Mouse (Mus musculus) neural tube, embryonic 11.5 days (tissue): ENCODE measurements at regions not wholly inside any gene's neighbourhood (a gene's known extent, or its start where the extent isn't known, plus 50 kb on each side); places are given as distances from the start of the nearest gene placed in this dataset.

Source experiments
- ATAC-seq: fragments of 200-750 bp; cut with Nextera tagmentation; 2 replicates; pipeline ENCODE4 v1.8.0; 2017; ENCODE audit warnings: moderate number of reproducible peaks, mild to moderate bottlenecking, moderate TSS enrichment, moderate library complexity; ENCODE audit not compliant: insufficient read depth, low FRiP score, low TSS enrichment
- DNase-seq: peaks from one replicate; pipeline ENCODE4 v3.0.0-alpha.2; 2015; ENCODE audit warnings: low spot score
- H3K27ac ChIP-seq: fragments of 300-500 bp; sonication (generic); 2 replicates; pipeline ENCODE4 v1.5.1; 2014; ENCODE audit warnings: low read depth, mild to moderate bottlenecking, low read length
- H3K27me3 ChIP-seq: fragments of 300-500 bp; sonication (generic); 2 replicates; pipeline ENCODE4 v1.6.1; 2014; ENCODE audit warnings: mild to moderate bottlenecking, low read length, mixed read lengths; ENCODE audit not compliant: control insufficient read depth, insufficient read depth
- H3K36me3 ChIP-seq: fragments of 300-500 bp; sonication (generic); 2 replicates; pipeline ENCODE4 v1.6.1; 2014; ENCODE audit warnings: mild to moderate bottlenecking, low read length, moderate library complexity, mixed read lengths; ENCODE audit not compliant: control insufficient read depth, insufficient read depth
- H3K4me1 ChIP-seq: fragments of 300-500 bp; sonication (generic); 2 replicates; pipeline ENCODE4 v1.6.1; 2014; ENCODE audit warnings: low read length, mixed read lengths; ENCODE audit not compliant: control insufficient read depth, insufficient read depth
- H3K4me2 ChIP-seq: fragments of 300-500 bp; sonication (generic); 2 replicates; pipeline ENCODE4 v1.6.1; 2014; ENCODE audit warnings: low read depth, mild to moderate bottlenecking, moderate library complexity
- H3K4me3 ChIP-seq: fragments of 300-500 bp; sonication (generic); 2 replicates; pipeline ENCODE4 v1.5.1; 2014; ENCODE audit warnings: low read depth, low read length
- H3K9ac ChIP-seq: fragments of 300-500 bp; sonication (generic); 2 replicates; pipeline ENCODE4 v1.6.1; 2014; ENCODE audit warnings: mild to moderate bottlenecking, low read length
- H3K9me3 ChIP-seq: fragments of 300-500 bp; sonication (generic); 2 replicates; pipeline ENCODE4 v1.6.1; 2016; ENCODE audit warnings: low read length; ENCODE audit not compliant: control insufficient read depth
- WGBS: fragments of 180-500 bp; shearing (Covaris S2); extraction: QIAGEN DNeasy Blood & Tissue Kit; methylation state at CpG from one replicate; pipeline ENCODE4 v1.1.7; 2014; 5-methylcytosine and 5-hydroxymethylcytosine counted together

DNA sequence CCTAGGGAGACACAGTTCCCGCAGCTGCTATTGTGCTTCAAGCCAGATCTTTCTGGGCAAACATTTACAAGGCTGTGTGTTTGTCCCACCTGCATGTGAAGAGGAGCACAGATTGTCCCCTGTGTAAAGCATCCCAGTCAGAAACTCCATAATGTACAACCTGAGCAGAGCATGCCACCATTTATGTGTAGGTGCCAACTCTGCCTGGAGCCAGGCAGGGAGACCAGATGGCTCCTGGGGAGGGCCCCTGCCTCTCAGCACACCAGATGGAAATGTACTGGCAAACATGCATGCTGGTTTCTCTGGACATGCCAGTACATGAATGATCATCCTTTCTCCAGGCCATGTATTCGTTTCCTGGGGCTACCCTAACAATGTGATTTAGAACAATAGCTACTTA, 98.6 kb upstream of the Foxp3 start:
- ATAC-seq (no peak), DNase-seq (no peak)
- H3K4me2 ChIP-seq: no peak overlapping the region
- H3K27me3 ChIP-seq: no peaks in the 10 kb centered on the region
- no peaks in the 10 kb centered on the region for H3K4me1 ChIP-seq
- H3K27ac ChIP-seq: no peak overlapping the region
- H3K4me3 ChIP-seq: no peak overlapping the region
- no peaks in the 10 kb centered on the region for H3K36me3 ChIP-seq
- no peaks in the 10 kb centered on the region for H3K9me3 ChIP-seq
- 69% methylated on average over 2 of the region's 2 CpGs for WGBS
- H3K9ac ChIP-seq: no peak overlapping the region

GRCm38 (mm10) chrX:7473814-7474213, 98.2 kb upstream of the Usp27x start:
- 33% methylated on average over 2 of the region's 2 CpGs for WGBS
- Histone ChIP-seq H3K9ac (no peak overlapping the region), H3K27ac (no peak overlapping the region), H3K4me2 (no peak overlapping the region), H3K4me3 (no peak overlapping the region), H3K27me3 (no peaks in the 10 kb centered on the region), H3K4me1 (no peaks in the 10 kb centered on the region), H3K9me3 (no peaks in the 10 kb centered on the region), H3K36me3 (no peaks in the 10 kb centered on the region)
- DNase-seq: peak; percentile 24
- ATAC-seq: no peak

GRCm38 (mm10) chrX:7469801-7470200, 94.2 kb upstream of the Usp27x start:
- Histone ChIP-seq H3K4me3 (no peak overlapping the region), H3K36me3 (no peaks in the 10 kb centered on the region), H3K4me2 (no peak overlapping the region), H3K27me3 (no peaks in the 10 kb centered on the region), H3K9ac (no peak overlapping the region), H3K27ac (no peak overlapping the region), H3K9me3 (no peaks in the 10 kb centered on the region), H3K4me1 (no peaks in the 10 kb centered on the region)
- ATAC-seq (no peak), DNase-seq (no peak)
- WGBS: 81% methylated on average over 1 of the region's 1 CpGs

GRCm38 (mm10) chrX:7467985-7468384, 92.4 kb upstream of the Usp27x start:
- H3K4me3 ChIP-seq: no peak overlapping the region
- no peak for DNase-seq
- no peak overlapping the region for H3K4me2 ChIP-seq
- H3K9me3 ChIP-seq: no peaks in the 10 kb centered on the region
- H3K36me3 ChIP-seq: no peaks in the 10 kb centered on the region
- ATAC-seq: no peak
- 53% methylated on average over 1 of the region's 1 CpGs for WGBS
- H3K9ac ChIP-seq: no peak overlapping the region
- H3K27me3 ChIP-seq: no peaks in the 10 kb centered on the region
- H3K27ac ChIP-seq: no peak overlapping the region
- H3K4me1 ChIP-seq: no peaks in the 10 kb centered on the region

DNA sequence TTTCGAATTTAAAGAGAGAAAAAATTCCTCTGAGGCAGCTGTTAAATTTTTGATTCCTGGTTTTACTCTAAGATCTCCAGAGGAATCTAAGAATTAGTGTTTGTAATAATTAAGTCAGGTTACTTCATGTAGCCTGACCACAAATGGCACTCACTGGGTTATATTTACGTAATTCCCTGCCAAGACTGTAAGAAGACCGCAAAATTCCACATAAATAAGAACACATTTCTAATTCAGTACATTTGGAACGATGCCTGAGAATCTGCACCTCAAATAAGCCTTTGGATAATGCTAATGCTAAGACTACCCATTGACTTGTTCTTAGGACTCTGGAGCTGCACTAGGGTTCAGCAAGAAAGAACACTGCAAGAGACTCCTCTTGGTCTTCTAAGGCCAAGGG, 81.2 kb upstream of the Usp27x start:
- no peak overlapping the region for H3K27ac ChIP-seq
- no peaks in the 10 kb centered on the region for H3K27me3 ChIP-seq
- H3K4me3 ChIP-seq: no peak overlapping the region
- H3K36me3 ChIP-seq: no peaks in the 10 kb centered on the region
- no peak overlapping the region for H3K4me2 ChIP-seq
- no peaks in the 10 kb centered on the region for H3K9me3 ChIP-seq
- DNase-seq: no peak
- no peak for ATAC-seq
- H3K9ac ChIP-seq: no peak overlapping the region
- no peaks in the 10 kb centered on the region for H3K4me1 ChIP-seq
- WGBS: 86% methylated on average over 4 of the region's 4 CpGs

- Histone ChIP-seq H3K4me2 (no peak overlapping the region), H3K9me3 (no peaks in the 10 kb centered on the region), H3K27ac (no peak overlapping the region), H3K36me3 (no peaks in the 10 kb centered on the region), H3K9ac (no peak overlapping the region), H3K27me3 (no peaks in the 10 kb centered on the region), H3K4me1 (no peaks in the 10 kb centered on the region), H3K4me3 (no peak overlapping the region)
- ATAC-seq: no peak
- no peak for DNase-seq
- 47% methylated on average over 3 of the region's 3 CpGs for WGBS
Observed at GRCm38 (mm10) chrX:7445035-7445434, 69.4 kb upstream of the Usp27x start.

DNA sequence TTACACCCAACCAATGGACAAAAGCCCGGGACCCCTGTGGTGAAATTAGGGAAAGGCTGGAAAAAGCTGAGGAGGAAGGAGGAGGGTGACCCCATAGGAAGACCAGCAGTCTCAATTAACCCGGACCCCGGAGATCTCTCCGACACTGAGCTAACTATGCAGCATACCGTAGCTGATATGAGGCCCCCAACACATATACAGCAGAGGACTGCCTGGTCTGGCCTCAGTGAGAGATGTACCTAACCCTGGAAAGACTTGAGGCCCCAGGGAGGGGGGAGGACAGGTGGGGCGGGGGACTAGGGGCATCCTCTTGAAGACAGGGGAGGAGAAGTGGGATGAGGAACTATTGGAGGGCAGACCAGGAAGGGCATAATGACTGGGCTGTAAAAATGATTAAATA, 69.0 kb upstream of the Usp27x start:
- Histone ChIP-seq H3K36me3 (no peaks in the 10 kb centered on the region), H3K4me2 (no peak overlapping the region), H3K4me1 (no peaks in the 10 kb centered on the region), H3K9me3 (no peaks in the 10 kb centered on the region), H3K27ac (no peak overlapping the region), H3K4me3 (no peak overlapping the region), H3K27me3 (no peaks in the 10 kb centered on the region), H3K9ac (no peak overlapping the region)
- no peak for ATAC-seq
- DNase-seq: peak; percentile 10
- 39% methylated on average over 6 of the region's 6 CpGs for WGBS

DNA sequence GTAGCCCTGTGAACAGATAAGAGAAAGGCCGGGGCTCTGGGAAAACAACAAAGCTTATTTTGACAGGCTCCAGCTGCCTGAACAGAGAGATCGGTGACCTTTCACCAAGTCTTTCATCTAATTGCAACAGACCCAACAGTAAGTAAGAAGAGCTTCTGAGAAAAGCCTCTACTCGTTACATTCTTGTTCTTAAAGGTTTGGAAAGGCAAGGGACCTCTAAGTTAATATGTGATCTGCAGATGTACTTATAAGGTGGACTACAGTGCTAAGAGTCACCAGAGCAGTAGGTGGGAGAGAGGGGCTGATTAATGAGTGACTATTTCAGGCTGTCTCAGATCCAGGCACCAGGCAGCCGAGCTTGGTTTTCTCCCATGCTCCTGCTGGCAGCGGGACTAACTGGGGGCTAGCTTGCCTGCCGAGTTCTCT, 68.4 kb upstream of the Usp27x start:
- 27% methylated on average over 6 of the region's 6 CpGs for WGBS
- no peak overlapping the region for H3K4me3 ChIP-seq
- H3K27ac ChIP-seq: no peak overlapping the region
- H3K36me3 ChIP-seq: no peaks in the 10 kb centered on the region
- ATAC-seq: no peak
- H3K9me3 ChIP-seq: no peaks in the 10 kb centered on the region
- H3K4me1 ChIP-seq: no peaks in the 10 kb centered on the region
- H3K27me3 ChIP-seq: no peaks in the 10 kb centered on the region
- no peak for DNase-seq
- H3K9ac ChIP-seq: no peak overlapping the region
- no peak overlapping the region for H3K4me2 ChIP-seq

DNA sequence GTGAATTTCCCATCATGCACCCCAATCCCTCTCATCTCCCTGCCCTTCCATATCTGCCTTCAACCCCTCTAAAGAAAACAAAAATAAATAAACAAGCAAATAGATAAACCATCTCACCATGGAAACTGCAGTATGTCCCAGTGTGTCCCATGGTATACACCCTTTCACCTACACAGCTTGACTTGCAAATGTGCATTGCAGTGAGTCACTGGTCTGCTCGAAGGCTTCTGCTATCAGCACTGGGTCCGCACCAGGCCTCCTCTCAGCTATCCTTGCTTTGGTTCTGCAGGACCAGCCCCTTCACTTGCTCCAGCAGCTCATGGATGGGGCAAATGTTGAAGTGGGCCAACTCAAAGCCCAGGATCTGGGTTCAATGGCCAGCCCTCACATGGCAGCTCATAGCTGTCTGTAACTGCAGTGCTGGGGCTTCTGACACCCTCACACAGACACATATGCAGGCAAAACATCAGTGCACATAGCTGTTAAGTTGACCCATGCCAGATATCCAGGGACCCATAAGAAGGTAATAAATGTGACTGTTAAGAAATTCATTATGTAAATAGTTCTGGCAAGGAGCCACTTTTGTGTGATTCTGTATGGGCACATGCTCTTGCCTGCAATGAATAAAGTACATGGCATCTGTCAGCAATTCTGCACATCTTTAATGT, 59.9 kb upstream of the Usp27x start:
- DNase-seq (no peak), ATAC-seq (no peak)
- Histone ChIP-seq H3K27me3 (no peaks in the 10 kb centered on the region), H3K4me2 (no peak overlapping the region), H3K4me1 (no peaks in the 10 kb centered on the region), H3K4me3 (no peak overlapping the region), H3K9ac (no peak overlapping the region), H3K36me3 (no peaks in the 10 kb centered on the region), H3K9me3 (no peaks in the 10 kb centered on the region), H3K27ac (no peak overlapping the region)
- WGBS: 85% methylated on average over 2 of the region's 2 CpGs
